Comparison of ENCODE assay signal across 8 mouse cellular contexts in the genomic region with DNA sequence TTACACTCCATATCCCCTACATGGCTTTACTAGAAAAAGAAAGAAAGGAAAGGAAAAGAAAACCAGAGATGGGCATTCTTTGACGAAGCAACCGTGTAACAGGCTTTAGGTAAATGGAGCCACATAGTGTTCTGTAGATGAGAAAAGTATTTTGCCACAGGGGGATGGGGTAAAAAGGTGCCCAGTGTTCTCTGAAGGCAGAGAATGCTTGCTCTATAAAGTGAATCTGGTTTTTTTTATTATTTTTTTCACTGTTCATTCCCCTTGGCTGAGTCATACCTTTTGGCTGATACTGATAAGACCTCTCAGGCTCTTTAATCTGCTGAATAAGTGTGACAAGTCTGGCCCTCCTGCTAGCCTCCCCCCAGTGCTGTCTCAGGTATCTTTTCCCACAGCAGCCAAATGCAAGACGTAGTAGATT.
DNase-seq lines count a peak whose midpoint lies in the region; ATAC-seq lines count a peak whose summit lies in the region.

No protein-coding gene starts in this region.

- intact Hi-C loops in left cerebral cortex, postnatal 4 days (cut with DNase I), result no loop called here

- H3K9ac ChIP-seq in forebrain, embryonic 16.5 days (replicated peaks; ENCODE audit: low read depth, low read length), result no peak overlapping the region

- DNase-seq in kidney, adult 9 months, result peak; percentile 19
- no peak for DNase-seq in kidney, postnatal 10 days
- peak; percentile 79 for DNase-seq in c-Kit-negative CD71-positive TER-119-positive erythroid progenitor cells, embryonic 14.5 days (ENCODE audit: low read depth, low spot score)
- DNase-seq in right cerebral cortex, postnatal 25 days, result no peak
- no peak for DNase-seq in left cerebral cortex, postnatal 4 days
- DNase-seq in cerebellum, adult 11 months, result no peak

- peaks cover 22% of the 10 kb centered on the region for H3K4me1 ChIP-seq in forebrain, embryonic 16.5 days (replicated peaks; ENCODE audit: control insufficient read depth, insufficient read depth, low read length)

- H3K36me3 ChIP-seq in forebrain, embryonic 16.5 days (ENCODE audit: control insufficient read depth, insufficient read depth), result no peaks in the 10 kb centered on the region

- WGBS in forebrain, embryonic 16.5 days, result 7% methylated on average over 3 of the region's 3 CpGs

- 0 out of 2 replicates have a peak, but pooled peaks have one; percentile 19 for ATAC-seq in forebrain, embryonic 16.5 days
- ATAC-seq in megakaryocyte-erythroid progenitor cell, adult 5-6 weeks (replicated peaks; ENCODE audit: low FRiP score, low TSS enrichment, poor library complexity, severe bottlenecking), result peak; percentile 98

- no peaks in the 10 kb centered on the region for H3K9me3 ChIP-seq in forebrain, embryonic 16.5 days (ENCODE audit: control insufficient read depth, low read length)

- no peak overlapping the region for H3K4me3 ChIP-seq in forebrain, embryonic 16.5 days (replicated peaks; ENCODE audit: low read length)

- H3K27ac ChIP-seq in forebrain, embryonic 16.5 days (ENCODE audit: low read length), result 0 out of 2 replicates have a peak overlapping the region, but pooled peaks have one; percentile 22

- H3K27me3 ChIP-seq in forebrain, embryonic 16.5 days (replicated peaks; ENCODE audit: control insufficient read depth, insufficient read depth, low read length), result no peaks in the 10 kb centered on the region

- H3K4me2 ChIP-seq in forebrain, embryonic 16.5 days (ENCODE audit: low read length), result no peak overlapping the region

Comparison
In these comparisons a context has a peak if more than half of its experiments do, and no peak if none do; other contexts are left out.
1. DNase-seq: peak in kidney, adult 9 months (single experiment) and c-Kit-negative CD71-positive TER-119-positive erythroid progenitor cells, embryonic 14.5 days (single experiment); none in kidney, postnatal 10 days (single experiment), right cerebral cortex, postnatal 25 days (single experiment), left cerebral cortex, postnatal 4 days (single experiment) and cerebellum, adult 11 months (single experiment).